Mouse (Mus musculus) heart, embryonic 11.5 days (tissue): ENCODE data around the gene Cuedc2. TPM values are rescaled to one million over a fixed set of nuclear protein-coding genes. Genes with fewer than 3 reads are reported as not detected.
A peak's percentile ranks its signal among the peaks of the same experiment; 100 is the strongest.

Experiments
- ATAC-seq: fragments of 200-750 bp; cut with Nextera tagmentation; replicated peaks from 2 replicates; pipeline ENCODE4 v1.8.0; 2017; ENCODE audit warnings: moderate library complexity; ENCODE audit not compliant: insufficient number of reproducible peaks, low FRiP score, low TSS enrichment
- H3K27ac ChIP-seq: fragments of 300-500 bp; sonication (generic); 2 replicates; pipeline ENCODE4 v1.5.1; 2014; ENCODE audit warnings: mild to moderate bottlenecking, low read depth, low read length
- H3K27me3 ChIP-seq: fragments of 300-500 bp; sonication (generic); 2 replicates; pipeline ENCODE4 v1.6.1; 2014; ENCODE audit warnings: mild to moderate bottlenecking, low read length, mixed read lengths; ENCODE audit not compliant: control insufficient read depth, insufficient read depth
- H3K36me3 ChIP-seq: fragments of 300-500 bp; sonication (generic); 2 replicates; pipeline ENCODE4 v1.6.1; 2014; ENCODE audit warnings: mild to moderate bottlenecking, low read length, moderate library complexity, mixed read lengths; ENCODE audit not compliant: control insufficient read depth, insufficient read depth
- H3K4me1 ChIP-seq: fragments of 300-500 bp; sonication (generic); 2 replicates; pipeline ENCODE4 v1.6.1; 2014; ENCODE audit warnings: low read length; ENCODE audit not compliant: control insufficient read depth, insufficient read depth
- H3K4me2 ChIP-seq: fragments of 300-500 bp; sonication (generic); 2 replicates; pipeline ENCODE4 v1.6.1; 2014; ENCODE audit warnings: mild to moderate bottlenecking, moderate library complexity
- H3K4me3 ChIP-seq: fragments of 300-500 bp; sonication (generic); 2 replicates; pipeline ENCODE4 v1.5.1; 2014; ENCODE audit warnings: low read depth, low read length
- H3K9ac ChIP-seq: fragments of 300-500 bp; sonication (generic); 2 replicates; pipeline ENCODE4 v1.6.1; 2014; ENCODE audit warnings: mild to moderate bottlenecking, low read depth, low read length, moderate library complexity
- H3K9me3 ChIP-seq: fragments of 300-500 bp; sonication (generic); replicated peaks from 2 replicates; pipeline ENCODE4 v1.6.1; 2016; ENCODE audit warnings: low read length; ENCODE audit not compliant: control insufficient read depth
- WGBS: fragments of 180-500 bp; shearing (Covaris S2); extraction: QIAGEN DNeasy Blood & Tissue Kit; methylation state at CpG from one replicate; pipeline ENCODE4 v1.1.7; 2014; ENCODE audit not compliant: insufficient replicate concordance; 5-methylcytosine and 5-hydroxymethylcytosine counted together
- microRNA counts: library from miRNA; unstranded; fragments of <30 nt; microRNA quantifications from one replicate; lab custom pipeline; 2015
- microRNA-seq: library from miRNA; unstranded; fragments of <30 nt; microRNA quantifications from one replicate; pipeline ENCODE4, GENCODE M21; 2016; ENCODE audit warnings: borderline number of aligned reads
- polyA plus RNA-seq: library from polyadenylated mRNA; unstranded; fragments of >200 nt; fragmentation: Nextera tagmentation; extraction: Ambion mirVana; gene quantifications from 2 replicates; pipeline ENCODE4 v1.2.1, GENCODE M21; 2014

The Cuedc2 gene
- polyA plus RNA-seq, 1 experiment from 2014 or later, result 139 TPM

DNA sequence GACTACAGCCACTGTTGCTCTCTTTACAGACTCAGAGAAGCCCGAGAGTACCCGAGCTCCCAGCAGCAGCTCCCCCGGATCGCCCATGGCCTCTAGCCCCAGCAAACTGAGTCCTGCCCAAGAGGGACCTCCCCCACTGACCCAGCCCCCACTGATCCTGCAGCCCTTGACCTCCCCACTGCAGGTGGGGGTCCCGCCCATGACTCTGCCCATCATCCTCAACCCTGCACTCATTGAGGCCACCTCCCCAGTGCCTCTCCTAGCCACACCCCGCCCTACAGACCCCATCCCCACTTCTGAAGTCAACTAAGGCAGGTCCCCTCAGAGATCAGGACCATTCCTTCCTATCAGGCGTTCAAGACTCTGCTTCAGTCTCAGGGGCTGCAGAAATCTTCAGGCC, 52.9 kb downstream of the Cuedc2 start:
- Histone ChIP-seq H3K9ac (no peak overlapping the region), H3K4me1 (no peaks in the 10 kb centered on the region), H3K4me2 (no peak overlapping the region), H3K9me3 (no peaks in the 10 kb centered on the region), H3K4me3 (no peak overlapping the region), H3K36me3 (peaks cover 40% of the 10 kb centered on the region), H3K27ac (no peak overlapping the region), H3K27me3 (no peaks in the 10 kb centered on the region)
- WGBS, result 85% methylated on average over 7 of the region's 7 CpGs
- no peak for ATAC-seq

DNA sequence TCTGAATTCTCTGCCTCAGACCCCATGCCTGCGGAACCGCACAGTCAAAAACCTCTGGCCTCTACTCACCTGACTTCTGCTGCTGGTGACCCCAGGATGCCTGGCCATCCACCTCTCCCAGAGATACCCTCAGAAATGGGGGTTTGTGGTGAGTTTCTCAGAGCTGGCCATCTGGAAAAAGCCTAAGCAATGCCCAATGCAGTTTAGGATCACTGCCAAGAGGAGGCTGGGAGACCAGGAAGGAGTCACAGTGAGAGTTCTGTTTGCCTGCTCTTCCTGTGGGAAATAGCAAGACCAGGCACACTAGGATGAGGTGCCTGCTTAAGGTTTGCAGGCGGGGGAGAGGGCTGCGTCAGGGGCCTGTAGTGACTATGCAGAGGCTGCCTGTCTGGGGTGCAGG, 53.8 kb downstream of the Cuedc2 start:
- ATAC-seq, result no peak
- Histone ChIP-seq H3K27me3 (no peaks in the 10 kb centered on the region), H3K4me3 (no peak overlapping the region), H3K4me1 (no peaks in the 10 kb centered on the region), H3K27ac (no peak overlapping the region), H3K36me3 (peaks cover 46% of the 10 kb centered on the region), H3K9me3 (no peaks in the 10 kb centered on the region), H3K9ac (no peak overlapping the region), H3K4me2 (no peak overlapping the region)
- 93% methylated on average over 4 of the region's 4 CpGs for WGBS

DNA sequence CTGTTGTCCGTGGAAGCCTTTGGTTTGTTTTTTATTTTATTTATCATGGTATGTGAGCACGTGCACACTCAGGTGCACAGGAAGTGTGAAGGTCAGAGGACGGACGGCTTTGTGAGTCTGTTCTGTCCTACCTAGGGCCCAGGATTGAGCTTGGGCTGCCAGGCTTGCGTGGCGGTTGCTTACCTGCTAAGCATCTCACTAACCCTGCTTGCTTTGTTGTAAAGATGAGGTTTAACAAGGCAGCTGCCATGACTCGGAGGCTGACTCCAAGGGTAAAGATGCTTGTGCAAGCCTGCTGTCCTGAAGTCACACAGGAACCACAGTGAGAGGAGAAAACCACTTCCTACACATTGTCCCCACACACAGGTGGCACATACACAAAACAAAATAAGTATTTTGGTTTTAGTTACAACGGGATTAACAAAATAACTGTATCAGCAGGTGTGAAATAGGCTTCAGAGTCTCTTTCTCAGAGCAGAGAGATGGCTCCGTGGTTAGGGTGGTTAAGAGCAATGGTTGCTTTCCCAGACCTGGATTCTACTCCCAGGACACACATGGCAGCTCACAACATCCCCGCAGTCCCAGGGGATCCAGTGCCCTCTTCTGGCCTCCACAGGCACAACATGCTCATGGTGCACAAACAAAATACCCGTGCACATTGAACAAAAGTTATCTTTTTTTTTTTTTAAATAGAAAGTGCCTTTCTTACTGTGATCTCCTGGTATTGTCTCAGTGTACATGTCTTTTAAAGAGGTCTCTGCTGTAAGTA, 56.2 kb downstream of the Cuedc2 start:
- Histone ChIP-seq H3K9ac (no peak overlapping the region), H3K4me3 (no peak overlapping the region), H3K27me3 (no peaks in the 10 kb centered on the region), H3K36me3 (peaks cover 56% of the 10 kb centered on the region), H3K4me1 (no peaks in the 10 kb centered on the region), H3K4me2 (no peak overlapping the region), H3K27ac (no peak overlapping the region), H3K9me3 (no peaks in the 10 kb centered on the region)
- no peak for ATAC-seq
- WGBS, result 90% methylated on average over 11 of the region's 11 CpGs

MicroRNAs within 50 kb of the gene (microRNA counts, 519-probe panel; counts per million panel counts)
- 2,083 counts per million, percentile 3 among the panel's probes with 10 or more counts for microRNA mmu-miR-146b (lab: Ali Mortazavi, UCI)

Small RNAs within 50 kb of the gene (microRNA-seq; reads per million reads assigned to microRNA genes)
- 0.34 reads per million for gene Mir146b

Other genes with a start within 250 kb of the Cuedc2 start
- gene Elovl3, start 206.8 kb downstream of the Cuedc2 start, polyA plus RNA-seq, result not detected in 2 replicates
- gene Pitx3, start 190.4 kb downstream of the Cuedc2 start, polyA plus RNA-seq, result 0.26 TPM in 1 of 2 replicates, not detected in the other
- gene Gbf1, start 186.2 kb downstream of the Cuedc2 start, polyA plus RNA-seq, result 34.0 and 45.7 TPM in 2 replicates
- 6.8 and 7.3 TPM in 2 replicates for gene Nfkb2, start 34.4 kb downstream of the Cuedc2 start, polyA plus RNA-seq
- gene Psd, start 11.5 kb downstream of the Cuedc2 start, polyA plus RNA-seq, result 8.8 and 9.1 TPM in 2 replicates
- 9.6 and 9.7 TPM in 2 replicates for gene Fbxl15, start 10.5 kb downstream of the Cuedc2 start, polyA plus RNA-seq
- 3.1 and 4.0 TPM in 2 replicates for gene Mfsd13a, start 2.4 kb upstream of the Cuedc2 start, polyA plus RNA-seq
- 0.90 and 1.0 TPM in 2 replicates for gene 2310034G01Rik, start 11.6 kb upstream of the Cuedc2 start, polyA plus RNA-seq
- 112 and 130 TPM in 2 replicates for gene Actr1a, start 57.0 kb upstream of the Cuedc2 start, polyA plus RNA-seq
- 21.5 and 24.4 TPM in 2 replicates for gene Sufu, start 58.2 kb upstream of the Cuedc2 start, polyA plus RNA-seq
- gene Trim8, start 163.0 kb upstream of the Cuedc2 start, polyA plus RNA-seq, result 18.0 and 18.6 TPM in 2 replicates
- 67.5 and 83.5 TPM in 2 replicates for gene Arl3, start 234.5 kb upstream of the Cuedc2 start, polyA plus RNA-seq
- 8.1 and 10.5 TPM in 2 replicates for gene Sfxn2, start 234.7 kb upstream of the Cuedc2 start, polyA plus RNA-seq